Mouse (Mus musculus) fibroblast of lung, adult 2 months (primary cell): Measurements from ENCODE around the gene Tab3.

Experiments used
- DNase-seq: peaks from one replicate; pipeline ENCODE4 v3.0.0-alpha.2; 2011; ENCODE audit warnings: low read depth

Tab3 gene

DNA sequence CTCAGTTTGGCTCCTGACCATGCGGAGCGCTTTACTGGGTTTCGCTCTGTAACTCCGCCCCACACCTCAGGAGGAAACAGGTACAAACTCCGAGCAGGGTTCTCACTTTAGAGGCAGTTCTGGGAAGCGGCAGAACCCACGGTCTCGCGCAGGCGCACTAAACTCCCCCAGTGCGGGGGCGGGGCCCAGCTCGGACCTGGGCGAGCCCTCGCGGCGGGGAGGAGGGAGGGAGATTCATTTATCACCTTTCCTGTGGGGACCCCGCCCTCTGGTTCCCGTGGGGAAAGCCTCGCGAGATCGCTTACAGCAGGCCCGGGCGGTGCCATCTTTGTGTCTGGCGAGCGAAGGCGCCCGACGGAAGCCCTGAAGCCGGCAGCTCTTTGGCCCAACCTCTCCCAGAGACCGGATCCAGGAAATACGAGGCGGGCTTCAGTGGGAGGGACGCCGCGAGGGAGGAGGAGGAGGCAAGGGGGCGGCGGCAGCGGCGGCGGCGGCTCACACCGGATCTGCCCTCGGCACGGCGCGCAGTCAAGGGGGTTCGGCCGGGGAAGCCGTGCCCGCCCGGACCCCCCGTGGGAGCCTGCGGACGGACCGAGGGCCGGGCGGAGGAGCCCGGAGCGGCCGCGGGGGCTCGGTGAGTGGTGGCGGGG, at the start of gene Tab3:
TSS of gene Tab3 (plus strand) at position 491 of the 650 bp plus-strand sequence.
- peak; percentile 81 for DNase-seq

DNA sequence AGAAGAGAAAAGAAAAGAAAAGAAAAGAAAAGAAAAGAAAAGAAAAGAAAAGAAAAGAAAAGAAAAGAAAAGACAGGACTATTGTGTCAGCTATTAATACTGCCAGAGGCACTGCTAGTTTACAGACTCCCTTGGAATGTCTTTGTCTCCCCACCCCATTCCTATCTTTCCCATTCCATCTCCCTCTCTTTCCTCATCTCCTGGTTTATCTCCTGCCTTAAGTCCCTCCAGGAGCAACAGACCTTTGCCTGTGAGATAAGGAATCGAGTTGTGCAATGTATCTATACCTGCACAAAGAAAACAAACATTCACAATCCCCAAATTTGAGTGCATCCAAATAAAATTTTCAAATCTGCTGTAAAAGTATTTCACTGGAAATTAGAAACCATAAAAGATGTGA, 48.3 kb upstream of the Tab3 start:
- no peak for DNase-seq

DNA sequence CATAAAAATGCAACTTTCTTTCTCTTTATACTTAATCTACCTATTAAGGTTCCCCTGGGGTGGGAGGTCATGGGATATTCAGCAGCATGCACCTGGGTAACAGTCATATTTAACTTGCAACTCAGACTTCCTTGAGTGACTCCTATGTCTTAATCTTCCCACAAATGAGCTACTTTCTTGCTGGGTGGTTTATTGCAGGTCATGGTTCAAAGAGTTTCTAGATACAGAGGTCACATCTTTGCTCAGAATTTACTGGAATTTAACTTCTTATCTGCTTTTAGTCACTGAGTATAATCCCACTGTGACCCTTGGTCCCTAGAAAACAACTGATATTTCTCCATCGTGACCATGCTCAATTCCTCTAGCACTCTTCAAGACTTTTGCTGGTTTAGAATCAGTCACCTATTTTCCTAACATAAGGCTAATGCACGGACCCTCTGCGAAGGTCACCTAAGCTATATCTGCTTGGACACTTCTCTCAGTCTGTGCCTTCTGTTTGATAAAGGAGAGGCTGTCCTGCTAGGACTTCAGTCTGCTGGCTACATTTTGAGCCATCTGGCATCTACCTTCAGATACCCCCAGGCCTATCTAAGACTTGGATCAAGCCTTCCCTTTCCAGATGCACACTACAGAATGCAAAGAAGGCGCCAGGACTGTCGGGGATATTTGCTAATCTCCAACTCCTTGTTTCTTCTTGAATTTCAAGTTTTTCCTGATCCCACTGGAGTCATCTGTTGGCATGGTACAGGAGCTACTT, 47.4 kb upstream of the Tab3 start:
- no peak for DNase-seq

DNA sequence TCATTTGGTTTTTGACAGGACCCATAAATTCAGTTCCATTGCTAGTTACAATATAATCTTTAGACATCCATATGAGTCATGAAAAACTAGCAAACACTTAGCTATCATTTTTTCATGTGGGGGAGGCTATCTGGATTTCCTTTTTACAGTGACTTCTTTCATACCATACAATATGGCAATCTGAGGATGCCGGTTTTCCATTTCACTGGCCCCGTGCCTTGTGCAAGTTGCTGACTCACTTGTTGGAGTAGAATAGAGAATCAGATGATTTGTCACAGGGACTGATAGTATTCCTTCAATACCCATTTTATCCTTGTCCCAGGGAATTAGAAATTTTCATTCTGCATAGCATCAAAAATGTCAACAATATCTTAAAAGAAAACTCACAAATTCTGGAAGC, 14.9 kb upstream of the Tab3 start:
- DNase-seq = peak; percentile 18

DNA sequence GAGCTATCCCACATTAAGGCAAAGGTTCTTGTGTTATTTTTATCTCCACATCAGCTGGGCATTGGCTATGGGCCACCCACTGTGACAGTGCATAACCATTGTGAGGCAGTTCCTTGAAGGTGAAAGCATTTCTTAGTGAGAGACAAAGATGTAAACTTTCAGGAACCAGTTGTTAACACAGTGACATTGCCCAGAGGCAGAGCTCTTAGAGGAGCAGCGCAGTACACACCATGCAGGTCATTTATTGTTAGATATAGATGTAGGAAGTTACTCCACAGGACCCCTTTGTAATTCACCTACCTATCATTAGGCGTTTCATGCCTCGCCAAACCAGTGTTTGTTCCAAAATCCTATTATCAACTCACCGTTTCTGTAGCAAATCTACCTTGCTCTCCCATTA, 7.6 kb upstream of the Tab3 start:
- DNase-seq = no peak

DNA sequence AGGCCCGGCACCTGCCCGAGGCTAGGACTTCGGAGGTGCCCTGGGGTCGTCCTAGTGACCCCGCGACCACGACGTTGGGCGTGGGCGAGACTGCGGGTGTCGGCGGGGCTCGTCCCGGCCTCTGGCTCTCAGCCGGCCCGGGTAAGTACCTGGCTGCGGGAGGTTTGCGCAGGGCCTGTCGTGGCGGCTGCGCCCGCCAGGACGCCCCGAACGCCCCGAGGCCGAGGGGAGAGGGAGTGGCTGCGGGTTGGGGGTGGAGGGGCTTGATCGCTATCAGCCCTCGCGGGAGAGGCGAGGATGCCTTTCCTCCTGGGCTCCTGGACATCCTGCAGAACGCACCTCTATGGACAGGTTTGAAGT, 340 bp downstream of the Tab3 start:
- no peak for DNase-seq

DNA sequence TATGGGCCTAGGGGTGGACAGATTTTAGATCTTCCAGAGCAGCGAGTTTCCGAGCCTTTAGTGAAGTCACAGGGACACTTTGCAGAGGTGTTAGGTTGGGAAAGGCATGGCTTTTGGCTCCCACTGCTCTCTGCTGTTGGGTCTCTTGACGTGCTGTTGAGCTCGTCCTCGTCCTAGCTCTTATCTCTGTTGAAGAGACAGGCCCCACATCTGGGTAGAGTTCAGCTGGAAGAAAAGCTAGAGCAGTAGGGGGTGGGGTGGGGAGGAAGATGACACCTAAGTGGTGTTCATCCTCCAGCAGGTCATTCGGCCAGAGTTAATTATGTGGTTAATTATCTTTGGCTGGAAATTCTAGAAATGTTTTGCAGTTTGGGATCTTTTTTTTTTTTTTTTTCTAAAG, 2.5 kb downstream of the Tab3 start:
- DNase-seq = no peak

DNA sequence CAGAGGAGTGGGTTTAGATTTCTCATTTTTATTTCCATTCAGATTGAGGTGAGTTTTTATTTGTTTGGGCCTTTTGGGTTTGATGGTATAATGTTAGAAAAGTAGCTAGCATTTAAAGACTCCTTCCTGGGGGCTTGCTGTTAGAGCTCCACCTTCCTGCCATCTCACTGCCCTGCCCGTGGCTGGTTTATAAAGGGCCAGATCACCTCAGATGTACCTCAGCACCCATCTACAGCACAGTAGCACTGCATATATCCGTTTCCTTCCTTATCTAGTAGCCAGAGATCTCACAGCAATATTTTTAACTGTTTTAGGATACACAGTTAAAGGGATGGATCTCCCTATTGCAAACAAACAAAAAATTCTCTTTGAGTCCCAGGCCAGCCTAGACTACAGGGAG, 6.9 kb downstream of the Tab3 start:
- no peak for DNase-seq

DNA sequence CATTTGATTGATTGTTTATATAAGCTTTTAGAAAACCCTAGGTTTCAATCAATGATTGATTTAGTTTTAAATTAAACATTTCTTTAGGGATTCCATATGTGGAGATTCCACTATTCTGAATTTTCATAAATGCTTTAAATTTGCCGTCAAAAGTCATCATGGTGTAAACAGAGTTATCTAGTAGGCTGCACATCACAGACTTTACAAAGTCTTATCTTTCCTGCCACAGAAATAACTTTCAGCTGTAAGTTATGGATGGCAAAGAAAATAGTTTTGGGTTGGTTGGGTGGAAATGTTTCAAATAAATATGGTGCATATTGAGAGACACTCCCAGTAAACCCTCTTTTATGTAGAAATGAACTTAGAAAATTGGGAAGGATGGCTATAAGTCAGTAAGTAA, 8.7 kb downstream of the Tab3 start:
- DNase-seq = no peak

DNA sequence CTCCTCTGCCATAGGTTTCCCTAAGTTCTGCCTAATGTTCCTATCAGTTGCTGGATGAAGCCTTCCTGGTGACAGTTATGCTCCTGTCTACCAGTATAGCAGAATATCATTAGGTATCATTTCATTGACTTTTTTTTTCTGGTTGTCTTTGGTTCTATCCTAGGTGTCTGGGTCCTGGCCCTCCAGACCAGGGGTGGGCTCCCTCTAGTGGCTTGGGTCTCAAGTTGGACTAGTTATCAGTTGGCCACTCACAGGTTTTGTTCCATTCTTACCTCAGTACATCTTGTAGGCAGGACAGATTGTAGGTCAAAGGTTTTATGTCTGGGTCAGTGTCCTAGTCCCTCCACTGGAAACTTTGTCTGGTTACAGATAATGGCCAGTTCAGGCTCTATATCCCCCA, 11.8 kb downstream of the Tab3 start:
- no peak for DNase-seq

DNA sequence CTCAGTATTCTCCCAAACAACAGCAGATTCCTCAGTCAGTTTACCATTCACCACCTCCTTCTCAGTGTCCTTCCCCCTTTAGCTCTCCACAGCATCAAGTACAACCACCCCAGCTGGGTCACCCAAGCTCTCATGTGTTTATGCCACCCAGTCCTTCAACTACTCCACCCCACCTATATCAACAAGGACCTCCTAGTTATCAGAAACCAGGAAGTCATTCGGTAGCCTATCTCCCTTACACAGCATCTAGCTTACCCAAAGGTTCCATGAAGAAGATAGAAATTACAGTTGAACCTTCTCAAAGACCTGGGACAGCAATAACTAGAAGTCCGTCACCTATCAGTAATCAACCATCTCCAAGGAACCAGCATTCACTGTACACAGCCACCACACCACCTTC, 40.9 kb downstream of the Tab3 start:
- DNase-seq = no peak

DNA sequence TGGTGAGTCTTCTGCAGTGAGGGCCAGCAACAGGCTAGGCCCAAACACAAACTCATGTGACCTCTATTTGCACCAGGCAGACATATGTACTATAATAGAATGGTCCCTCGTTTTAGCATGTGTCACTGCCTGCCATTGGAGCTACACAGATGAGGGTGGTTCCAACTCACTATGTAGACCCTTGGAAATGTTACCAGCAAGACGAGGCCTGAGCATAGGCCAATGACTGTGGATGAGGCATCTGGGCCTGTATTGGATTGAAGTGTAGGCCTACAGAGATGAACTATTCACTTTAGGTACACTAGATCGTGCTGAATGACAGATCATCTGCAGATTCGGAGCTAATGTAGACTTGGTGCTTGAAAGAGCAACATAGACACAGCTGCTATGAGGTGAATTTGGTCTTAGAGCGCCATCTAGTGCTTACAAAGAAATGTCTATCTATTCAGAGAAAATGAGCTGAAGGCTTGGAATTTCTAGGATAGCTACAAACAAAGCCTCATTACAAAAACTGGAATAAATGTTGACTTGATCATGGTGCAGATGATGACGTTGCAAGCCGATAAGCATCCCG, 72.5 kb downstream of the Tab3 start:
- peak; percentile 14 for DNase-seq

DNA sequence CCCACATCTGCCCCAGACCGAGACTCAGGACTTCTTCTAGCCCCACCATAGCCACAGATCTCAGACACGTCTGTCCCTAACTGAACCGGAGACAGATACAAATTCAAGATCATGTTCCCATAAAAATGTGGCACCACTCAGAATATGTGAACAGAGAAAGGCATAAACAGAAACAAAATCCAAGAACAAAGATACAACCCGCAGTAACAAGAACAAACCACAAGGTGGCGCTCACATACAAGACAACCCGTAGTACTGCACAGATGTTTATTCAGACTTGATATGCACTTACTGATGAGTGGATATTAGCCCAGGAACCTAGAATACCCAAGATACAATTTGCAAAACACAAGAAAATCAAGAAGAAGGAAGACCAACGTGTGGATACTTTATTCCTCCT, 103.0 kb downstream of the Tab3 start:
- peak; percentile 9 for DNase-seq

DNA sequence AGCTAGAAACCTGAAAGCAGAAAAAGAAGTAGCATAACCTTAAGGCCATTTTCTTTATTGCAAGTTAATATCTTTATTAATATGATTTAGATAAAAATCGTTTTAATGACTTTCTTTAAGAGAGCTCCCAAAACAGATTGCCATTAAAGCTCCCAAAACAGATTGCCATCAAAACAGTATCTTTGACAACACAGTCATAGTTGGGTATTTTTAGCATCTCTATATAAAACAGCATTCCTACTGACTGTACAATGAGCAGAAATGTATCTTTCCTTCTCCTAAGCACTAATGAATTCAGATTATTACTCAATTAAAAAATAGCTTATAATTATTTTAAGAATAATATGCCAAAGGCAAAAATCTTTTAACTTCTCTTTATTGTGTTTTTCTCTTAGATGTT, 108.3 kb downstream of the Tab3 start:
- no peak for DNase-seq

DNA sequence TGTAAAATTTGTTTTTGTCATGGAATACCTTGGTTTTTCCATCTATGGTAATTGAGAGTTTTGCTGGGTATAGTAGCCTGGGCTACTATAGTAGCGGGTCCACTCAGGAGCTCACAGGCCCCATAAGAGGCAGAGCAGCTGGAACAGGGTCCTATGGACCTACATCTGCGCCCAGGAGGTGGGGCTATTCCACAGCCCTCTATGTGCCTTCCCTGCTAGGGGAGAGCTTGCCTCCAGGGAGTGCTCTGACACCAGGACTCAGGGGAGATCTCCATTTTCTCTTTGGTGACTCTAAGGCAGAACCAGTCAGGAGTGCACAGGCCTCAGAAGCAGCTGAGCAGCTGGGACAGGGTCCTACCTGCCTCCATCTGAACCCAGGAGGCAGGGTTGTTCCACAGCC, 109.9 kb downstream of the Tab3 start:
- DNase-seq = no peak
